Mouse (Mus musculus): ENCODE measurements around the gene Mycbp2. TPM values are rescaled to one million over a fixed set of nuclear protein-coding genes. Genes with fewer than 3 reads are reported as not detected.

The Mycbp2 gene
- polyA plus RNA-seq, 1 experiment, result 4.9 TPM

DNA sequence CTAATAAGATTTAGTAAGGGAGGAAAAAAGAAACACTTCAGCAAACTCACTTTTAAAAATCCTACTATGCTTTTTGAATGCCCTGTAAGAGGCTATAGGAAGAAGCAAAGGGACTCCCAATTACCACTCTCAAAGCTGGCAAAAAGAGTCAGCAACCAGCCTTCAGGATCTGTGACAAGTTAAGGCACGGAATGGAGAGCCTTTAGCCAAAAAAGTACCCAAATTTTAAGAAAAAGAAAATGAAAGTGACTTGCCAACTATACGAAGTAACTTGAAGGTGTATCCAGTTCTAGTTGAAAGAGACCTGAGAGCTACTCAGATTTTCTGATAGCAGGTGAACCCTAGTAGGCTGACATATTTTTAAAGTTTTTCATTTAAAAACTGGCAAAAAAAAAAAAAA is 1.6 kb downstream of the Mycbp2 start:
- H3K27me3 ChIP-seq (ENCODE audit: control insufficient read depth, insufficient read depth, low read length), result no peaks in the 10 kb centered on the region
- peaks cover 8% of the 10 kb centered on the region for H3K4me1 ChIP-seq (ENCODE audit: control insufficient read depth, insufficient read depth, insufficient read length, low read length)
- no peak overlapping the region for H3K27ac ChIP-seq (ENCODE audit: insufficient read depth, low read depth, low read length)
- no peaks in the 10 kb centered on the region for H3K36me3 ChIP-seq (ENCODE audit: control insufficient read depth, insufficient read depth, low read length)
- H3K4me3 ChIP-seq (ENCODE audit: low read depth, low read length), result no peak overlapping the region
- WGBS, result 17% methylated on average over 2 of the region's 2 CpGs
- no peak for TF ChIP-seq POLR2A (IDR thresholded peaks at IDR 0.05; ENCODE audit: low read depth, low read length)
- TF ChIP-seq CTCF (IDR thresholded peaks at IDR 0.05; ENCODE audit: extremely low read depth, insufficient read length, insufficient replicate concordance, low read depth, low read length), result no peak

DNA sequence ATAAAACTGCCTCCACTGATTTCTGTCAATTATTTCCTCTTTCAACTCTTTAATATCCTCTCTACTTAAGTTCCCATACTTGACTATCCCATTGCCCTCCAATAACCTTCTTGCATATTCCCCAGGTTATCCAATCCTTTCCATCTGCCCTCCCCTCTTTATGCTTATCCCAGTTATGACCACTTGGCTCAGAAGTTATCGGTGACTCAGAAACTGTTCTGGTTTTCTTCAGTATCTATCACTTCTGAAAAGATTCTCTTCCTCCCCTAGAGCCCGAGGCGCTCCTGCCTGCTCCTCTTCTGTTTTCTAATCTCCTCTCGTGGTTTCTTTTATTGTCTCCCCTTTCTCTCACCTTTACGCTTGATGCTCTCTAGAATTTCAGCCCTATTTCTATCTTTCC is 2.8 kb downstream of the Mycbp2 start:
- H3K4me1 ChIP-seq (ENCODE audit: control insufficient read depth, insufficient read depth, insufficient read length, low read length), result peaks cover 4% of the 10 kb centered on the region; the same call in 1 of the 2 replicates
- no peak overlapping the region for H3K4me3 ChIP-seq (ENCODE audit: low read depth, low read length)
- 37% methylated on average over 5 of the region's 5 CpGs for WGBS
- no peak overlapping the region for H3K27ac ChIP-seq (ENCODE audit: insufficient read depth, low read depth, low read length)
- no peaks in the 10 kb centered on the region for H3K27me3 ChIP-seq (ENCODE audit: control insufficient read depth, insufficient read depth, low read length)
- H3K36me3 ChIP-seq (ENCODE audit: control insufficient read depth, insufficient read depth, low read length), result no peaks in the 10 kb centered on the region
- TF ChIP-seq POLR2A (IDR thresholded peaks at IDR 0.05; ENCODE audit: low read depth, low read length) (no peak), CTCF (IDR thresholded peaks at IDR 0.05; ENCODE audit: extremely low read depth, insufficient read length, insufficient replicate concordance, low read depth, low read length) (no peak)

DNA sequence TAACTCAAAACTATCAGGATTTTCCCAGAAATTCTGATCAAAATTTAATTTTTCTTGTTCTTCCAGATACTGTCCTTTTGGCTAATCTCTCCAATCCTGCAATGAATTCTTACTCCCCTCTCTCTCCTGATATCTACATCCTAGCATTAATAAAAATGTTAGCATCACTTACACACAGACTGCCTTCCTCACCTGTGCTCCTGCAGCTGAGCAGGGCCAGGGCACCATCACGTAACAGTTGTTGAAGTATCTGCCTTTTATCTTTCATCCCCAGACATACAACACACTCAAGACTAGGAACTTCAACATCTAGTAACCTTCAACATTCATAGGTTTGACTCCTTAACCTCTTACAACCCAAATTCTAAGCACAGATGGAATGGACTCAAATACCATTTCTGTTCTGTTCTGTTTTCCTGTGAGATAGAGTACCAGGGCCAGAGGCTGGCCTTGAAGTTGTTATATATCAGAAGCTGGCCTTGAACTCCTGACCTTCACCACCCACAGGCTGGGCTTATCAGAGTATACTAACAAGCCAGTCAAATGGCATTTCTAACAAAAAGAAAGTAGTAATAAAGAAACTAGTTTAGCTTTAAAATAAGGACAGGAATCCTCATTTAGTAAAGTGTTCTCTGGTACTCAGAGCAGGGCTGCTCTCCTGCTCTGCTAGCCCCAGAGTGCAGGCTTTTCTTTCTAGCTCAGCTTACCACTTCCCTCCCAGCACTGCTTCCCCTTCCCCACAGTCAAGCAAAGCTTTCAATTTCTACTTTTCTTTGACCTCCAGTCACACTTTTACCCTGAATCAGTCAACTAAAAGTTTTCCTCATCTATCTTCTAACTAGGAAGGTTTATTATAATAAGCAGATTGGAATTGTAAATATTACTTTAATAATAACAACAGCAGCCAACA is 5.0 kb downstream of the Mycbp2 start:
- peaks cover 2% of the 10 kb centered on the region; the same call in 1 of the 2 replicates for H3K4me1 ChIP-seq (ENCODE audit: control insufficient read depth, insufficient read depth, insufficient read length, low read length)
- H3K27me3 ChIP-seq (ENCODE audit: control insufficient read depth, insufficient read depth, low read length), result no peaks in the 10 kb centered on the region
- H3K27ac ChIP-seq (ENCODE audit: insufficient read depth, low read depth, low read length), result no peak overlapping the region
- 91% methylated on average over 1 of the region's 1 CpGs for WGBS
- H3K36me3 ChIP-seq (ENCODE audit: control insufficient read depth, insufficient read depth, low read length), result no peaks in the 10 kb centered on the region
- no peak for TF ChIP-seq CTCF (IDR thresholded peaks at IDR 0.05; ENCODE audit: extremely low read depth, insufficient read length, insufficient replicate concordance, low read depth, low read length)
- no peak for TF ChIP-seq POLR2A (IDR thresholded peaks at IDR 0.05; ENCODE audit: low read depth, low read length)
- H3K4me3 ChIP-seq (ENCODE audit: low read depth, low read length), result no peak overlapping the region

DNA sequence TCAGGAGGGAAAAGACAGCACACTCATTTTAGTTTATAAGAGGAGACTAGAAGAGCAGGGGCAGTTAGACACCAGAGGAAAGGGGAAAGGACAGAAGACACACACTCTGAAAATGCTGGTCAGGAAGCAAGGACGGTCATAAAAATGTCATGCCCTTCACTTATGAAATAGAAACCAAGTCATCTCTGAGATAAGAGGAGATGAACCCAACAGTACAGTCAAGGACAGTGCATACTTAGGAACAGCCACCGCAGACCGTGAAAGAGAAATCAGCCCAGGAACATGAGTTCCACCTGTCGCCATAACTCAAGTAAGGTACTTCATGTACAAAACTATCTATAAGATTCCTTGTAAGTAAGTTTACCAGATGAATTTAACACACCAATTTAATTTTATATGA is 33.7 kb downstream of the Mycbp2 start:
- TF ChIP-seq POLR2A (IDR thresholded peaks at IDR 0.05; ENCODE audit: low read depth, low read length), result no peak
- TF ChIP-seq CTCF (IDR thresholded peaks at IDR 0.05; ENCODE audit: extremely low read depth, insufficient read length, insufficient replicate concordance, low read depth, low read length), result no peak
- H3K27ac ChIP-seq (ENCODE audit: insufficient read depth, low read depth, low read length), result no peak overlapping the region
- 91% methylated on average over 4 of the region's 4 CpGs for WGBS

DNA sequence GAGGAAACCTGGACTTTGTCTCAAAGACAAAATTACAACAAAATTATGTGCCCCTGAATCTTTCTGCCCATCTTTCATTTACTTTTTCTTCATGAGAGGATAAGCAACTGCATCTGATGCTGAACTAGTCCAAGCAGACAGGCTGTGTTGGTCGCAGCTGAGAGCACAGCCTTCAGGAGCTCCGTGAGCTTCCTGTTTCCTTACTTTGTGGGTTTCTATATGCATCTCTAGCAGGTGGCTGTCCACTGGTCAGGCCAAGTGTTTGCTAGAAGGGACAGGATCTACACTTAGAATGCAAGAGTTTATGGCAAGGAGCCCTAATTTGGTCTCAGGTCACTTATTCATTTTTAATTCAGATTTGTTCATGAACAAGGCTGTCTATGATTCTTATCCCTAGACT is 50.4 kb downstream of the Mycbp2 start:
- no peaks in the 10 kb centered on the region for H3K27me3 ChIP-seq (ENCODE audit: control insufficient read depth, insufficient read depth, low read length)
- no peaks in the 10 kb centered on the region for H3K4me1 ChIP-seq (ENCODE audit: control insufficient read depth, insufficient read depth, insufficient read length, low read length)
- 87% methylated on average over 2 of the region's 2 CpGs for WGBS
- TF ChIP-seq POLR2A (IDR thresholded peaks at IDR 0.05; ENCODE audit: low read depth, low read length) (no peak), CTCF (IDR thresholded peaks at IDR 0.05; ENCODE audit: extremely low read depth, insufficient read length, insufficient replicate concordance, low read depth, low read length) (no peak)
- H3K4me3 ChIP-seq (ENCODE audit: low read depth, low read length), result no peak overlapping the region
- H3K36me3 ChIP-seq (ENCODE audit: control insufficient read depth, insufficient read depth, low read length), result peaks cover 13% of the 10 kb centered on the region
- no peak overlapping the region for H3K27ac ChIP-seq (ENCODE audit: insufficient read depth, low read depth, low read length)

More for the DNA sequence above, 33.7 kb downstream of the Mycbp2 start:
- Histone ChIP-seq H3K4me3 (ENCODE audit: low read depth, low read length) (no peak overlapping the region), H3K4me1 (ENCODE audit: control insufficient read depth, insufficient read depth, insufficient read length, low read length) (no peaks in the 10 kb centered on the region), H3K27me3 (ENCODE audit: control insufficient read depth, insufficient read depth, low read length) (no peaks in the 10 kb centered on the region), H3K36me3 (ENCODE audit: control insufficient read depth, insufficient read depth, low read length) (peaks cover 11% of the 10 kb centered on the region)

DNA sequence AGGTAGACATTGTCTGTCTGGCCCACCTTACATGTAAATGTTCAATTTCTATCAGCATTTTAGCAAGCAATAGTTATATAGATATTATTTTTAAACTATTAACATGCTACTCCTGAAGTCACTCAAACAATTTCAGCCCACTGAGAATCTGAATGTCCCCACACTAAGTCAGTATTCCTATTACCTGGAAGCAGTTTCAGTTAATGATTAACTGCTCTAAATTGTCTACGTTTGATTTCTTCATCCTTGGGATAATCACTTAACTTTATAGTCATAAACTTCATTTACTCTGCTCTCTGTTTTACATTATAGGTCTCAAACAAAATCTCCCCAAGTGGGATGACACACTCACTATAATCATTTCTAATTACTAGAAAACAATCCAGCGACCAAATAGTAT is 60.0 kb downstream of the Mycbp2 start:
- H3K36me3 ChIP-seq (ENCODE audit: control insufficient read depth, insufficient read depth, low read length), result peaks cover 11% of the 10 kb centered on the region
- no peak for TF ChIP-seq CTCF (IDR thresholded peaks at IDR 0.05; ENCODE audit: extremely low read depth, insufficient read length, insufficient replicate concordance, low read depth, low read length)
- TF ChIP-seq POLR2A (IDR thresholded peaks at IDR 0.05; ENCODE audit: low read depth, low read length), result no peak
- 29% methylated on average over 2 of the region's 2 CpGs for WGBS
- H3K4me3 ChIP-seq (ENCODE audit: low read depth, low read length), result no peak overlapping the region
- no peaks in the 10 kb centered on the region for H3K27me3 ChIP-seq (ENCODE audit: control insufficient read depth, insufficient read depth, low read length)
- no peaks in the 10 kb centered on the region for H3K4me1 ChIP-seq (ENCODE audit: control insufficient read depth, insufficient read depth, insufficient read length, low read length)
- H3K27ac ChIP-seq (ENCODE audit: insufficient read depth, low read depth, low read length), result no peak overlapping the region

DNA sequence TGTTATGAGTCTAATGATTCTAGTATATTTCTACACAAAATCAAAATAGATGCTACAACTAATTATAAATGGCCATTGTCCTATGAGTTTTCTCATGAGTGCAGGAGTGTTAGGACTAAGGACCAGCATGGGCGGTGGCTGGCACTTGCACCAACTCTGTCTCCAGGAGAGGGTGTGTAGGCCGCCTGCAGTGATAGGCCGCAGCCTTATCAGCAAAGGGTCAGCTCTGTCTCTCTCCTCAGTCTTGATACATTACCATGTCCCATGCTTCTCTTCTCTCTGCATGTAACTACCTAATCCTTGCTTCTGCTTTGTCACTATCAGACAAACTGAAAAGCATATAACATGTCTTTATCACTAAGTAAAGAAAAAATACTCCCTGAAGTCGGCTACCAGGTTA is 69.9 kb downstream of the Mycbp2 start:
- H3K27ac ChIP-seq (ENCODE audit: insufficient read depth, low read depth, low read length), result no peak overlapping the region
- H3K4me3 ChIP-seq (ENCODE audit: low read depth, low read length), result no peak overlapping the region
- no peak for TF ChIP-seq POLR2A (IDR thresholded peaks at IDR 0.05; ENCODE audit: low read depth, low read length)
- no peak for TF ChIP-seq CTCF (IDR thresholded peaks at IDR 0.05; ENCODE audit: extremely low read depth, insufficient read length, insufficient replicate concordance, low read depth, low read length)
- WGBS, result 75% methylated on average over 4 of the region's 4 CpGs
- H3K36me3 ChIP-seq (ENCODE audit: control insufficient read depth, insufficient read depth, low read length), result peaks cover 4% of the 10 kb centered on the region; the same call in 1 of the 2 replicates
- no peaks in the 10 kb centered on the region for H3K4me1 ChIP-seq (ENCODE audit: control insufficient read depth, insufficient read depth, insufficient read length, low read length)
- no peaks in the 10 kb centered on the region for H3K27me3 ChIP-seq (ENCODE audit: control insufficient read depth, insufficient read depth, low read length)

All from small intestine, adult 2 months (tissue).